Mouse (Mus musculus): ENCODE data around the gene Me3. TPM values are rescaled to one million over a fixed set of nuclear protein-coding genes. Genes with fewer than 3 reads are reported as not detected.

Me3 gene
- polyA plus RNA-seq, 1 experiment, result 12.6 TPM

GRCm38 (mm10) chr7:89666361-89666760, 34.2 kb downstream of the Me3 start:
- DNase-seq (ENCODE audit: low spot score), result no peak

- no peak for DNase-seq (ENCODE audit: low spot score)
Measured at GRCm38 (mm10) chr7:89667570-89667969, 35.4 kb downstream of the Me3 start.

- DNase-seq (ENCODE audit: low spot score), result no peak
Measured at GRCm38 (mm10) chr7:89669461-89669860, 37.3 kb downstream of the Me3 start.

- DNase-seq (ENCODE audit: low spot score), result no peak
Measured at GRCm38 (mm10) chr7:89671104-89671831, 39.1 kb downstream of the Me3 start.

GRCm38 (mm10) chr7:89676176-89676575, 44.0 kb downstream of the Me3 start:
- DNase-seq (ENCODE audit: low spot score), result no peak

GRCm38 (mm10) chr7:89677850-89678249, 45.7 kb downstream of the Me3 start:
- DNase-seq (ENCODE audit: low spot score), result no peak

GRCm38 (mm10) chr7:89678719-89679118, 46.5 kb downstream of the Me3 start:
- no peak for DNase-seq (ENCODE audit: low spot score)

GRCm38 (mm10) chr7:89679139-89679538, 46.9 kb downstream of the Me3 start:
- no peak for DNase-seq (ENCODE audit: low spot score)

GRCm38 (mm10) chr7:89679621-89680140, 47.5 kb downstream of the Me3 start:
- no peak for DNase-seq (ENCODE audit: low spot score)

- no peak for DNase-seq (ENCODE audit: low spot score)
Measured at GRCm38 (mm10) chr7:89680891-89681290, 48.7 kb downstream of the Me3 start.

- no peak for DNase-seq (ENCODE audit: low spot score)
Measured at GRCm38 (mm10) chr7:89681666-89682470, 49.7 kb downstream of the Me3 start.

- no peak for DNase-seq (ENCODE audit: low spot score)
Measured at GRCm38 (mm10) chr7:89698186-89698585, 66.0 kb downstream of the Me3 start.

- DNase-seq (ENCODE audit: low spot score), result no peak
Measured at GRCm38 (mm10) chr7:89699668-89700350, 67.6 kb downstream of the Me3 start.

- DNase-seq (ENCODE audit: low spot score), result no peak
Measured at GRCm38 (mm10) chr7:89700511-89700910, 68.3 kb downstream of the Me3 start.

- no peak for DNase-seq (ENCODE audit: low spot score)
Measured at GRCm38 (mm10) chr7:89710776-89711175, 78.6 kb downstream of the Me3 start.

- no peak for DNase-seq (ENCODE audit: low spot score)
Measured at GRCm38 (mm10) chr7:89713059-89713458, 80.9 kb downstream of the Me3 start.

- DNase-seq (ENCODE audit: low spot score), result no peak
Measured at GRCm38 (mm10) chr7:89716226-89716625, 84.0 kb downstream of the Me3 start.

- DNase-seq (ENCODE audit: low spot score), result no peak
Measured at GRCm38 (mm10) chr7:89717521-89717920, 85.3 kb downstream of the Me3 start.

GRCm38 (mm10) chr7:89718264-89718663, 86.1 kb downstream of the Me3 start:
- no peak for DNase-seq (ENCODE audit: low spot score)

- DNase-seq (ENCODE audit: low spot score), result no peak
Measured at GRCm38 (mm10) chr7:89720256-89720655, 88.1 kb downstream of the Me3 start.

GRCm38 (mm10) chr7:89726712-89727111, 94.5 kb downstream of the Me3 start:
- no peak for DNase-seq (ENCODE audit: low spot score)

- DNase-seq (ENCODE audit: low spot score), result no peak
Measured at GRCm38 (mm10) chr7:89727615-89728014, 95.4 kb downstream of the Me3 start.
